Mouse (Mus musculus): ENCODE measurements around the gene Hsd11b2.

Hsd11b2 gene

GRCm38 (mm10) chr8:105499787-105500186 is 18.8 kb upstream of the Hsd11b2 start:
- DNase-seq (ENCODE audit: low read depth, low spot score): no peak
- H3K27me3 ChIP-seq (ENCODE audit: control insufficient read depth, insufficient read depth, low read length, poor library complexity, severe bottlenecking): no peaks in the 10 kb centered on the region
- H3K36me3 ChIP-seq (ENCODE audit: control insufficient read depth, insufficient read depth, low read length, poor library complexity, severe bottlenecking): no peaks in the 10 kb centered on the region

GRCm38 (mm10) chr8:105504617-105505016 is 13.9 kb upstream of the Hsd11b2 start:
- Histone ChIP-seq H3K36me3 (ENCODE audit: control insufficient read depth, insufficient read depth, low read length, poor library complexity, severe bottlenecking) (no peaks in the 10 kb centered on the region), H3K27me3 (ENCODE audit: control insufficient read depth, insufficient read depth, low read length, poor library complexity, severe bottlenecking) (no peaks in the 10 kb centered on the region)
- no peak for DNase-seq (ENCODE audit: low read depth, low spot score)

GRCm38 (mm10) chr8:105506977-105507376 is 11.6 kb upstream of the Hsd11b2 start:
- DNase-seq (ENCODE audit: low read depth, low spot score): no peak
- H3K36me3 ChIP-seq (ENCODE audit: control insufficient read depth, insufficient read depth, low read length, poor library complexity, severe bottlenecking): no peaks in the 10 kb centered on the region
- H3K27me3 ChIP-seq (ENCODE audit: control insufficient read depth, insufficient read depth, low read length, poor library complexity, severe bottlenecking): no peaks in the 10 kb centered on the region

- H3K36me3 ChIP-seq (ENCODE audit: control insufficient read depth, insufficient read depth, low read length, poor library complexity, severe bottlenecking): no peaks in the 10 kb centered on the region
- no peak for DNase-seq (ENCODE audit: low read depth, low spot score)
- H3K27me3 ChIP-seq (ENCODE audit: control insufficient read depth, insufficient read depth, low read length, poor library complexity, severe bottlenecking): no peaks in the 10 kb centered on the region
Observed at GRCm38 (mm10) chr8:105508758-105509157, 9.8 kb upstream of the Hsd11b2 start.

- no peaks in the 10 kb centered on the region for H3K36me3 ChIP-seq (ENCODE audit: control insufficient read depth, insufficient read depth, low read length, poor library complexity, severe bottlenecking)
- no peak for DNase-seq (ENCODE audit: low read depth, low spot score)
- H3K27me3 ChIP-seq (ENCODE audit: control insufficient read depth, insufficient read depth, low read length, poor library complexity, severe bottlenecking): no peaks in the 10 kb centered on the region
Observed at GRCm38 (mm10) chr8:105509997-105510735, 8.4 kb upstream of the Hsd11b2 start.

GRCm38 (mm10) chr8:105514194-105514593 is 4.4 kb upstream of the Hsd11b2 start:
- no peak for DNase-seq (ENCODE audit: low read depth, low spot score)
- H3K36me3 ChIP-seq (ENCODE audit: control insufficient read depth, insufficient read depth, low read length, poor library complexity, severe bottlenecking): no peaks in the 10 kb centered on the region
- H3K27me3 ChIP-seq (ENCODE audit: control insufficient read depth, insufficient read depth, low read length, poor library complexity, severe bottlenecking): no peaks in the 10 kb centered on the region; the same call in 1 of the 2 replicates

- H3K27me3 ChIP-seq (ENCODE audit: control insufficient read depth, insufficient read depth, low read length, poor library complexity, severe bottlenecking): no peaks in the 10 kb centered on the region; the same call in 1 of the 2 replicates
- no peak for DNase-seq (ENCODE audit: low read depth, low spot score)
Observed at GRCm38 (mm10) chr8:105514656-105515055, 3.9 kb upstream of the Hsd11b2 start.

GRCm38 (mm10) chr8:105516018-105516645 is 2.4 kb upstream of the Hsd11b2 start:
- no peaks in the 10 kb centered on the region for H3K36me3 ChIP-seq (ENCODE audit: control insufficient read depth, insufficient read depth, low read length, poor library complexity, severe bottlenecking)
- DNase-seq (ENCODE audit: low read depth, low spot score): peak; percentile 84
- no peaks in the 10 kb centered on the region; the same call in 1 of the 2 replicates for H3K27me3 ChIP-seq (ENCODE audit: control insufficient read depth, insufficient read depth, low read length, poor library complexity, severe bottlenecking)

More at GRCm38 (mm10) chr8:105514656-105515055, 3.9 kb upstream of the Hsd11b2 start:
- no peaks in the 10 kb centered on the region for H3K36me3 ChIP-seq (ENCODE audit: control insufficient read depth, insufficient read depth, low read length, poor library complexity, severe bottlenecking)

- peaks cover 2% of the 10 kb centered on the region; the same call in 1 of the 2 replicates for H3K36me3 ChIP-seq (ENCODE audit: control insufficient read depth, insufficient read depth, low read length, poor library complexity, severe bottlenecking)
- no peak for DNase-seq (ENCODE audit: low read depth, low spot score)
Observed at GRCm38 (mm10) chr8:105517346-105517745, 1.2 kb upstream of the Hsd11b2 start.

GRCm38 (mm10) chr8:105519591-105519990 is 1.0 kb downstream of the Hsd11b2 start:
- DNase-seq (ENCODE audit: low read depth, low spot score): no peak
- peaks cover 2% of the 10 kb centered on the region; the same call in 1 of the 2 replicates for H3K36me3 ChIP-seq (ENCODE audit: control insufficient read depth, insufficient read depth, low read length, poor library complexity, severe bottlenecking)

More at GRCm38 (mm10) chr8:105517346-105517745, 1.2 kb upstream of the Hsd11b2 start:
- H3K27me3 ChIP-seq (ENCODE audit: control insufficient read depth, insufficient read depth, low read length, poor library complexity, severe bottlenecking): no peaks in the 10 kb centered on the region; the same call in 1 of the 2 replicates

GRCm38 (mm10) chr8:105520521-105520920 is 2.0 kb downstream of the Hsd11b2 start:
- Histone ChIP-seq H3K27me3 (ENCODE audit: control insufficient read depth, insufficient read depth, low read length, poor library complexity, severe bottlenecking) (no peaks in the 10 kb centered on the region; the same call in 1 of the 2 replicates), H3K36me3 (ENCODE audit: control insufficient read depth, insufficient read depth, low read length, poor library complexity, severe bottlenecking) (peaks cover 4% of the 10 kb centered on the region; the same call in 1 of the 2 replicates)
- DNase-seq (ENCODE audit: low read depth, low spot score): no peak

More at GRCm38 (mm10) chr8:105519591-105519990, 1.0 kb downstream of the Hsd11b2 start:
- no peaks in the 10 kb centered on the region; the same call in 1 of the 2 replicates for H3K27me3 ChIP-seq (ENCODE audit: control insufficient read depth, insufficient read depth, low read length, poor library complexity, severe bottlenecking)

GRCm38 (mm10) chr8:105521061-105521460 is 2.5 kb downstream of the Hsd11b2 start:
- no peaks in the 10 kb centered on the region; the same call in 1 of the 2 replicates for H3K27me3 ChIP-seq (ENCODE audit: control insufficient read depth, insufficient read depth, low read length, poor library complexity, severe bottlenecking)
- peaks cover 4% of the 10 kb centered on the region; the same call in 1 of the 2 replicates for H3K36me3 ChIP-seq (ENCODE audit: control insufficient read depth, insufficient read depth, low read length, poor library complexity, severe bottlenecking)
- no peak for DNase-seq (ENCODE audit: low read depth, low spot score)

GRCm38 (mm10) chr8:105521995-105522769 is 3.6 kb downstream of the Hsd11b2 start:
- no peaks in the 10 kb centered on the region; the same call in 1 of the 2 replicates for H3K27me3 ChIP-seq (ENCODE audit: control insufficient read depth, insufficient read depth, low read length, poor library complexity, severe bottlenecking)
- peaks cover 4% of the 10 kb centered on the region; the same call in 1 of the 2 replicates for H3K36me3 ChIP-seq (ENCODE audit: control insufficient read depth, insufficient read depth, low read length, poor library complexity, severe bottlenecking)
- DNase-seq (ENCODE audit: low read depth, low spot score): no peak

GRCm38 (mm10) chr8:105522890-105523289 is 4.3 kb downstream of the Hsd11b2 start:
- H3K36me3 ChIP-seq (ENCODE audit: control insufficient read depth, insufficient read depth, low read length, poor library complexity, severe bottlenecking): peaks cover 4% of the 10 kb centered on the region; the same call in 1 of the 2 replicates
- no peaks in the 10 kb centered on the region for H3K27me3 ChIP-seq (ENCODE audit: control insufficient read depth, insufficient read depth, low read length, poor library complexity, severe bottlenecking)
- DNase-seq (ENCODE audit: low read depth, low spot score): no peak
